Mouse (Mus musculus): ENCODE data around the gene Neurog2. TPM values are rescaled to one million over a fixed set of nuclear protein-coding genes. Genes with fewer than 3 reads are reported as not detected.
A peak's percentile ranks its signal among the peaks of the same experiment; 100 is the strongest.

The Neurog2 gene
- polyA plus RNA-seq (2012; rRNA removed): not detected in 2 replicates

- no peak within 1 kb of the TSS for H3K27ac ChIP-seq (ENCODE audit: insufficient read depth, low read length)
- WGBS: 1% methylated on average over 92 of the region's 92 CpGs
- peak within 1 kb of the TSS; percentile 48 for H3K4me3 ChIP-seq (ENCODE audit: extremely low read depth, insufficient read depth, insufficient read length)
- H3K36me3 ChIP-seq (ENCODE audit: control insufficient read depth, insufficient read depth, low read length): no peaks in the 10 kb centered on the region
- DNase-seq (ENCODE audit: low read depth in 1 of 2, low spot score in 2 of 2): peak in 1 of 2 experiments; percentile 12
- H3K27me3 ChIP-seq (ENCODE audit: control insufficient read depth, insufficient read depth, low read length): peaks cover 44% of the 10 kb centered on the region
- no peak for TF ChIP-seq CTCF (IDR thresholded peaks at IDR 0.05; ENCODE audit: extremely low read depth, insufficient read depth, insufficient read length, insufficient replicate concordance)
- no peak for TF ChIP-seq POLR2A (IDR thresholded peaks at IDR 0.05; ENCODE audit: low read depth, low read length)
- H3K4me1 ChIP-seq (ENCODE audit: control insufficient read depth, insufficient read depth, insufficient read length): peaks cover 25% of the 10 kb centered on the region
These were observed at the start of gene Neurog2 for GRCm38 (mm10) chr3:127633080-127634032. TSS of gene Neurog2 (plus strand) at chr3:127633135.

GRCm38 (mm10) chr3:127597136-127597535 lies 35.8 kb upstream of the Neurog2 start:
- WGBS: 89% methylated on average over 1 of the region's 1 CpGs
- no peak for DNase-seq (ENCODE audit: low read depth in 1 of 2, low spot score in 2 of 2)
- no peak overlapping the region for H3K27ac ChIP-seq (ENCODE audit: insufficient read depth, low read length)

GRCm38 (mm10) chr3:127608109-127608508 lies 24.8 kb upstream of the Neurog2 start:
- WGBS: 95% methylated on average over 2 of the region's 2 CpGs
- no peak for TF ChIP-seq POLR2A (IDR thresholded peaks at IDR 0.05; ENCODE audit: low read depth, low read length)
- TF ChIP-seq CTCF (IDR thresholded peaks at IDR 0.05; ENCODE audit: extremely low read depth, insufficient read depth, insufficient read length, insufficient replicate concordance): no peak

More at GRCm38 (mm10) chr3:127597136-127597535, 35.8 kb upstream of the Neurog2 start:
- H3K36me3 ChIP-seq (ENCODE audit: control insufficient read depth, insufficient read depth, low read length): peaks cover 3% of the 10 kb centered on the region
- H3K4me1 ChIP-seq (ENCODE audit: control insufficient read depth, insufficient read depth, insufficient read length): no peaks in the 10 kb centered on the region
- TF ChIP-seq POLR2A (IDR thresholded peaks at IDR 0.05; ENCODE audit: low read depth, low read length) (no peak), CTCF (IDR thresholded peaks at IDR 0.05; ENCODE audit: extremely low read depth, insufficient read depth, insufficient read length, insufficient replicate concordance) (no peak)
- no peak overlapping the region for H3K4me3 ChIP-seq (ENCODE audit: extremely low read depth, insufficient read depth, insufficient read length)
- no peaks in the 10 kb centered on the region for H3K27me3 ChIP-seq (ENCODE audit: control insufficient read depth, insufficient read depth, low read length)

GRCm38 (mm10) chr3:127625296-127625695 lies 7.6 kb upstream of the Neurog2 start:
- DNase-seq (ENCODE audit: low read depth in 1 of 2, low spot score in 2 of 2): peak in 1 of 2 experiments; percentile 70
- H3K27me3 ChIP-seq (ENCODE audit: control insufficient read depth, insufficient read depth, low read length): peaks cover 26% of the 10 kb centered on the region
- TF ChIP-seq POLR2A (IDR thresholded peaks at IDR 0.05; ENCODE audit: low read depth, low read length) (no peak), CTCF (IDR thresholded peaks at IDR 0.05; ENCODE audit: extremely low read depth, insufficient read depth, insufficient read length, insufficient replicate concordance) (peak; percentile 87)

More at GRCm38 (mm10) chr3:127608109-127608508, 24.8 kb upstream of the Neurog2 start:
- H3K4me1 ChIP-seq (ENCODE audit: control insufficient read depth, insufficient read depth, insufficient read length): no peaks in the 10 kb centered on the region
- peaks cover 1% of the 10 kb centered on the region; the same call in 1 of the 2 replicates for H3K36me3 ChIP-seq (ENCODE audit: control insufficient read depth, insufficient read depth, low read length)
- no peak overlapping the region for H3K27ac ChIP-seq (ENCODE audit: insufficient read depth, low read length)
- no peak for DNase-seq (ENCODE audit: low read depth in 1 of 2, low spot score in 2 of 2)
- H3K27me3 ChIP-seq (ENCODE audit: control insufficient read depth, insufficient read depth, low read length): no peaks in the 10 kb centered on the region
- no peak overlapping the region for H3K4me3 ChIP-seq (ENCODE audit: extremely low read depth, insufficient read depth, insufficient read length)

GRCm38 (mm10) chr3:127625701-127626399 lies 7.1 kb upstream of the Neurog2 start:
- peaks cover 26% of the 10 kb centered on the region for H3K27me3 ChIP-seq (ENCODE audit: control insufficient read depth, insufficient read depth, low read length)
- H3K36me3 ChIP-seq (ENCODE audit: control insufficient read depth, insufficient read depth, low read length): no peaks in the 10 kb centered on the region
- H3K4me3 ChIP-seq (ENCODE audit: extremely low read depth, insufficient read depth, insufficient read length): no peak overlapping the region; the same call in 1 of the 2 replicates
- H3K4me1 ChIP-seq (ENCODE audit: control insufficient read depth, insufficient read depth, insufficient read length): peaks cover 2% of the 10 kb centered on the region; the same call in 1 of the 2 replicates
- TF ChIP-seq CTCF (IDR thresholded peaks at IDR 0.05; ENCODE audit: extremely low read depth, insufficient read depth, insufficient read length, insufficient replicate concordance): no peak
- no peak for TF ChIP-seq POLR2A (IDR thresholded peaks at IDR 0.05; ENCODE audit: low read depth, low read length)
- DNase-seq (ENCODE audit: low read depth in 1 of 2, low spot score in 2 of 2): no peak
- no peak overlapping the region for H3K27ac ChIP-seq (ENCODE audit: insufficient read depth, low read length)
- WGBS: 3% methylated on average over 28 of the region's 28 CpGs

More at GRCm38 (mm10) chr3:127625296-127625695, 7.6 kb upstream of the Neurog2 start:
- WGBS: 1% methylated on average over 35 of the region's 36 CpGs
- peak overlapping the region; percentile 33; the same call in 1 of the 2 replicates for H3K4me3 ChIP-seq (ENCODE audit: extremely low read depth, insufficient read depth, insufficient read length)
- no peak overlapping the region for H3K27ac ChIP-seq (ENCODE audit: insufficient read depth, low read length)
- peaks cover 2% of the 10 kb centered on the region; the same call in 1 of the 2 replicates for H3K4me1 ChIP-seq (ENCODE audit: control insufficient read depth, insufficient read depth, insufficient read length)
- H3K36me3 ChIP-seq (ENCODE audit: control insufficient read depth, insufficient read depth, low read length): no peaks in the 10 kb centered on the region

- no peak overlapping the region for H3K4me3 ChIP-seq (ENCODE audit: extremely low read depth, insufficient read depth, insufficient read length)
- H3K27me3 ChIP-seq (ENCODE audit: control insufficient read depth, insufficient read depth, low read length): peaks cover 31% of the 10 kb centered on the region
- H3K36me3 ChIP-seq (ENCODE audit: control insufficient read depth, insufficient read depth, low read length): no peaks in the 10 kb centered on the region
- H3K27ac ChIP-seq (ENCODE audit: insufficient read depth, low read length): no peak overlapping the region
- no peak for DNase-seq (ENCODE audit: low read depth in 1 of 2, low spot score in 2 of 2)
- 11% methylated on average over 3 of the region's 3 CpGs for WGBS
- TF ChIP-seq POLR2A (IDR thresholded peaks at IDR 0.05; ENCODE audit: low read depth, low read length) (no peak), CTCF (IDR thresholded peaks at IDR 0.05; ENCODE audit: extremely low read depth, insufficient read depth, insufficient read length, insufficient replicate concordance) (no peak)
- H3K4me1 ChIP-seq (ENCODE audit: control insufficient read depth, insufficient read depth, insufficient read length): peaks cover 2% of the 10 kb centered on the region; the same call in 1 of the 2 replicates
These were observed 6.4 kb upstream of the Neurog2 start for GRCm38 (mm10) chr3:127626524-127626923.

Measured in spleen, adult 2 months (tissue).